Mouse (Mus musculus) heart, adult 2 months (tissue): ENCODE data around the gene Myrfl. TPM values are rescaled to one million over a fixed set of nuclear protein-coding genes. Genes with fewer than 3 reads are reported as not detected.

ENCODE experiments used
- DNase-seq, 2 experiments: peaks; one replicate each; pipeline ENCODE4 v3.0.0; 2021
- H3K27ac ChIP-seq: fragments of 200-600 bp; 2 replicates; pipeline ENCODE4 v1.8.1; 2022
- H3K27me3 ChIP-seq: fragments of 200-500 bp; 2 replicates; pipeline ENCODE4 v1.6.1; 2012; ENCODE audit warnings: mild to moderate bottlenecking, low read length, inconsistent platforms, mixed read lengths; ENCODE audit not compliant: control insufficient read depth, insufficient read depth
- H3K36me3 ChIP-seq: fragments of 200-500 bp; 2 replicates; pipeline ENCODE4 v1.6.1; 2012; ENCODE audit warnings: low read length, inconsistent platforms; ENCODE audit not compliant: control insufficient read depth, insufficient read depth
- H3K4me1 ChIP-seq: fragments of 200-500 bp; 2 replicates; pipeline ENCODE4 v1.6.1; 2011; ENCODE audit warnings: low read length; ENCODE audit not compliant: control insufficient read depth, insufficient read depth
- H3K4me3 ChIP-seq: fragments of 200-600 bp; 2 replicates; pipeline ENCODE4 v1.8.1; 2022
- H3K79me2 ChIP-seq: fragments of 200-500 bp; replicated peaks from 2 replicates; pipeline ENCODE4 v1.6.1; 2012; ENCODE audit warnings: mild to moderate bottlenecking, inconsistent platforms, low read length, moderate library complexity, mixed read lengths; ENCODE audit not compliant: control insufficient read depth, insufficient read depth
- H3K9ac ChIP-seq: fragments of 200-500 bp; 2 replicates; pipeline ENCODE4 v1.6.1; 2012; ENCODE audit warnings: low read depth, mild to moderate bottlenecking, control low read depth, inconsistent platforms, low read length, mixed read lengths
- CTCF ChIP-seq: fragments of 200-600 bp; IDR thresholded peaks from 2 replicates; pipeline ENCODE4 v1.8.1; 2022; ENCODE audit warnings: antibody characterized with exemption, mild to moderate bottlenecking, moderate library complexity
- EP300 ChIP-seq: fragments of 200-500 bp; IDR thresholded peaks from 2 replicates; pipeline ENCODE4 v1.6.1; 2011; ENCODE audit warnings: low read depth, low read length, control low read depth; ENCODE audit not compliant: insufficient read depth
- POLR2A ChIP-seq: fragments of 200-500 bp; IDR thresholded peaks from 2 replicates; pipeline ENCODE4 v1.6.1; 2011; ENCODE audit warnings: mild to moderate bottlenecking, low read depth, low read length, control low read depth; ENCODE audit not compliant: insufficient read depth
- WGBS: fragments of 180-500 bp; shearing (Covaris S2); methylation state at CpG from one replicate; pipeline ENCODE4 v1.1.7; 2018; 5-methylcytosine and 5-hydroxymethylcytosine counted together
- intact Hi-C: fragments of 180-260 bp; cut with DNase I; formaldehyde crosslinking; loops from one replicate; pipeline ENCODE4 v1.15.1; 2025
- polyA plus RNA-seq: library from polyadenylated mRNA; depleted of rRNA; stranded (reverse); fragments of >200 nt; gene quantifications from 2 replicates; pipeline ENCODE4 v1.2.3, GENCODE M21; 2012; rRNA removed
- total RNA-seq, 2 experiments: library from RNA; stranded (reverse); gene quantifications; 2 replicates each; pipeline ENCODE4 v1.2.3; 2021

The Myrfl gene
- total and polyA plus RNA-seq, 3 experiments: 0.31 to 1.6 (median 1.4) TPM

DNA sequence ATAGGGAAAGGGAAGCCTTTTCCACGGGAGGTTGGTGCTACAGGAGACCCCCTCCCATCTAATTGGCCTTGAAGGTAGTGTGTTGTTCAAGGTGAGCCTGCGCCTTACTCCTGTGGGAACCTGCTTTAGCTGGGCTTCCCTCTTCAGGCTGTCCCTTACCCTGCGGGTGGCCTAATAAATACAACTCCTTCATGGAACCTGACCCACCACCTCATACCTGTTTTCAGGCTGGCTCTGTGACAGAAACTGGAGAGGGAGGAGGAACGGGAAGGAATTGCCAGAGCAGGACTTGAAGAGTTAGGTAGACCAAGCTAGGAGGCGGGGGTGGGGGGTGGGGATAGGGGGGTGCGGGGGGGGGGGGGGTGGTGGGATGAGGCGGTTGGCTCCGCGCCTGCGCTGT is 167.9 kb downstream of the Myrfl start:
- H3K27me3 ChIP-seq: no peaks in the 10 kb centered on the region
- no peaks in the 10 kb centered on the region for H3K36me3 ChIP-seq
- no peaks in the 10 kb centered on the region for H3K79me2 ChIP-seq
- no peak for TF ChIP-seq CTCF
- no peak for TF ChIP-seq EP300
- no peak for TF ChIP-seq POLR2A
- no peak overlapping the region for H3K27ac ChIP-seq
- intact Hi-C loops: no loop called here
- no peak overlapping the region for H3K9ac ChIP-seq
- 83% methylated on average over 7 of the region's 10 CpGs for WGBS
- H3K4me1 ChIP-seq: no peaks in the 10 kb centered on the region
- no peak for DNase-seq
- H3K4me3 ChIP-seq: no peak overlapping the region

DNA sequence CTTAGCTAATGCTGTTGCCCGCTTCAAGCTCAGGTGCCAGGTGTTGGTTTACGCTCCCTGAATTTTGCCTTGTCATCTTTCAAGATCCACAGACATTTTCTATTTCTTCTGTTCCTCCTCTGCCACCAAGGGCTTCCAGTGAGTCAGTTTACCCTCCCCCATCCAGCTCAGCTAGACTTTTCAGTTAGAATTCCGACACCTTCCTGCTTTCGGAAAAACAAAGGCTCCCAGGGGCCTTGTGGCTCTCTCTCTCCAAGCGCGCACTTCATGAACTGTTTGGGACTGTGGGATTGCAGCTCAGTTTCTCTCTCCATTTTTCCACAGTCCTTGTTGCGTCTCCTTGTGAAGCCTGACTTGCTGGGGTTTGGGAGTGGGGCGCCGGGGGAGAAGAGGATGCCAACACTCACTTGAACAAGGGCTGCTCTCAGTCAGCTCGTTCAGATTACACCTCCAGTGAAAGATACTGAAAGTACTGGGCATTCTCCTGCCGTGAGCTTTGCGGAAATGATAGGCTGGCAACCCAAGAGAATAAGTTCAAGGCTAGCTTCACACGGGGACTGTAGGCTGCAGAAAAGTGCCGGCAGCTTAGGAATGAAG is 168.9 kb downstream of the Myrfl start:
- H3K4me3 ChIP-seq: no peak overlapping the region
- 24% methylated on average over 14 of the region's 14 CpGs for WGBS

More for the DNA sequence above, 168.9 kb downstream of the Myrfl start:
- no peaks in the 10 kb centered on the region for H3K79me2 ChIP-seq
- no peaks in the 10 kb centered on the region for H3K27me3 ChIP-seq
- H3K36me3 ChIP-seq: no peaks in the 10 kb centered on the region
- no peak overlapping the region for H3K9ac ChIP-seq
- intact Hi-C loops: no loop called here
- no peak overlapping the region for H3K27ac ChIP-seq
- no peak for TF ChIP-seq POLR2A
- no peak for TF ChIP-seq CTCF
- TF ChIP-seq EP300: no peak
- DNase-seq: no peak
- H3K4me1 ChIP-seq: no peaks in the 10 kb centered on the region

Other genes starting within 250 kb of the Myrfl start
- 100 to 1,000 TPM in 1 of 2 experiments, 10 to 100 TPM in 1; 80.3 to 100 TPM for gene Rab3ip, start 53.9 kb upstream of the Myrfl start, total RNA-seq
- gene Rab3ip, start 53.9 kb upstream of the Myrfl start, polyA plus RNA-seq: 168 and 181 TPM in 2 replicates
- not detected for gene Gm10271, start 75.7 kb upstream of the Myrfl start, total RNA-seq
- not detected in 2 replicates for gene Gm10271, start 75.7 kb upstream of the Myrfl start, polyA plus RNA-seq
- 1 to 10 TPM; 5.8 to 5.9 TPM for gene Best3, start 89.4 kb upstream of the Myrfl start, total RNA-seq
- gene Best3, start 89.4 kb upstream of the Myrfl start, polyA plus RNA-seq: 3.2 and 6.7 TPM in 2 replicates
- 100 to 1,000 TPM; 148 to 208 TPM for gene Lrrc10, start 148.4 kb upstream of the Myrfl start, total RNA-seq
- gene Lrrc10, start 148.4 kb upstream of the Myrfl start, polyA plus RNA-seq: 266 and 368 TPM in 2 replicates
- gene Cct2, start 166.9 kb upstream of the Myrfl start, total RNA-seq: 100 to 1,000 TPM; 123 to 129 TPM
- gene Cct2, start 166.9 kb upstream of the Myrfl start, polyA plus RNA-seq: 50.4 and 93.0 TPM in 2 replicates